Mouse (Mus musculus) right cerebral cortex, adult 18-20 months (tissue): ENCODE data around the gene Nckap5.

Experiments
- DNase-seq: peaks from one replicate; pipeline ENCODE4 v3.0.0; 2022; ENCODE audit warnings: mixed read lengths

The Nckap5 gene

DNA sequence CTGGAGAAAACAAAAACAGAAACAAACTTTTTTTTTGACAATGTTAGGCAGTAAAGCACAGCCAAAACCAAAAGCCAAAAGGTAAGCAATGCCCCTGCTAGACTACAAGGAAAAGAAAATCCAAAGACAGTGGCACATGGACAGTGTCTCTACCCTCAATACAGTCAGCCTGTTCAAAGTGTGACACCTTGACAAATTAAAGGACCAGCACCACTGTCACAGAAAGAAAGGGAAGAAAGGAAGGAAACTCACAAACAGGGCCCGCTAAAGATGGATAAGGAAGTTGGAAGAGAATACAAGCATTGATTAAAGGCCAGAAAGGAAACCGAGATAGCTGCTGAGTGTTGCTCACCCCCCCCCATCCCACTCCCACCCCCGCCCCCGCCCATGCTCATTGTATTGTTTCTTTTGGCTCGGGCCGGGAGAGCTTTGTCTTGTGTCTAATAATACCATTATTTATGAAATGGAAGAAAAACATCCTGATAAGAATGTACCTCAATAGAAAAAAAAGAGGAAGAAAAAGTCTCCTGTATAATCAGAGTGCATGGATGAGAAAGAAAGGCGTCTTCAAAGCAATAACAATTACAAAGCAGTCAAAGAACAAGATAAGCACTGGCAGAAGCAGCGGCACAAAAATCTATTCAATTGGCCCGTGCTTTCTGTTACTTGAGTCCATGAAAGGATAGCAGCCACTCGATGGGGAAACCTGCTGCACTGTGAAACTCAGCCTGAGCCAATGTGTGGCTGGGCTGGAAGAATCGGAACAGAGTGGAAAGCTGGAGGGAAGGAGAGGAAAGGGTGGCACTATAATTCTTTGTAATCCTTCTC, 368.9 kb downstream of the Nckap5 start:
- no peak for DNase-seq

DNA sequence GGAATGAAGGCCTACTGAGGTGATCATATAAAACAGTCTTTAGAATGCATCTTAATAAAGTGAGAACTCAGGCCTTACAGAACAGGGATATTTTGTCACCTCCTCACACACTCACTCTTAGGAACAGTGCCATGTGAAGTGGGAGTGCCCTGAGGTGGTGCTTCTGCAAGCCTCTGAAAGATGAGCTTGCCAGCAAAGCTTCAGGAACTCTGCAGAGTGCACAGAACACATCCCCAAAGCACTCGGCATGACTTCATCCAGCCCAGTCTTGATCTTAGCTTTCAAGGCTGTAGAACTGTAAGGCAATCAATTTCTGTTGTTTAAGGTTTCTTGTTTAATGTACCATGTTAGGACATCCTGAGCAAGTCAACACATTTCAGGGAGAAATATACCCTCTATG, 372.9 kb downstream of the Nckap5 start:
- no peak for DNase-seq

DNA sequence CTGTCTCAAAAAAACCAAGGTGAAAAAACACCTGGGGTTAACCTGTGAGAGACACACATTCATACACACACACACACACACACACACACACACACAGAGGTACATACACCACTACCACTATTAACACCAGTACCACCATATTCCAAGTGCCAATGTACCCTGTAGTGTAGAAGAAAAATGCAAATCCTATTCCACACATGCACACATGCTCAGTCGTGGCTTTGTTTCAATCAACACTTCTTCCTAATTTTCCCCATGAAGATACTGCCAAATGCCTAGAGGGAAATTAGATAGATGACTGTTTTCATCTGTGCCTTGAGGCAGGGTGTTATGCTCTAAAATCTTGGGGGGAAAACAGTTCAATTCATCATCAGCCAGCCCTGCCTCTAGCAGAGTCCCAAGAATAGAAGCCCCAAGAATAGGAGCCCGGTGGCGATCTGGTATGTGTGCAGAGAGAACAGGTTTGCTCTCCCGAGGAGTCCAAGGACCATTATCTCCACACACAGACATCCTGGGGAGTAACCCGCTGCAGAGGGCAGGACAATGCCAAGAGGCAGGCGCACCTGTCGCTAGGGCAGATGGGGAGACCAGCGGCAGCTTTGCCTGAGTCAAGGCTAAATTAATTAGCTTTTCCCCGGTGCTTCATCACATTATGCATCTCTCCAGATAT, 376.0 kb downstream of the Nckap5 start:
- no peak for DNase-seq

DNA sequence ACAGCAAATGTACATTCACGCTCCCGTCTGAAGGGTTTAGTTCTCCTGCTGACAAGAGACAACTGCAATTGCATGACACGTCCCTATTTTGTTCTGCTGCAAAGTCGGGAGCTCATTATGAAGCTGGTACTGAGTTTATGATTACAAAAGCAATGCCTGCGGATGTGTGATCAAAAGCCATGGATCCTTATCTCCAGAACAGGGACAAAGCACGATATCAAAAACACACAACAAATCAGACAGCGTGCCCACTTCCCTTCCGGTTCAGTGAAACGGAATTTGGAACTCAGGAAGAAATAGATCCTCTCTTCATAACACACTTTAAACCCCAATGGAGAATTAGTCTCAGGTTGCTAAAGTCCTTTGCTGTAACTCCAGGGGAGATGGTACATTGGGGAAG, 379.1 kb downstream of the Nckap5 start:
- no peak for DNase-seq

DNA sequence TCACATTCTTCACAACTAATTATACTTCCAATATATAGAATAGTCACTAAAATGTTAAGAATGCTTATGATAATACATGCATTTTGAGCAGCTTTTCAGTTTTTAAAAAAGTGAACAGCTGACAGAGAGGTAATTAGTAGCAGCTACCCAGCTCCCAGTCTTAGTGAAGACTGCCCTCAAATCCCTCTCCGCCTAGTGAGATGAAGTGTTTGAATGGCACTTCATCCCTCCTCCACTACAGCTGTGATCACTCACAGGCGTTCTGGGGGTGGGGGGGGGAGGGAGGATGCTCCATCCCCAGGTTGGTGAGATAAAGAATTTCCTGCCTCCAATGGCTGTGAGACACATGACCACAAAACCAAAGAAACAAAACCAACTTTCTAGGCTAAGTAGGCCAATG, 381.2 kb downstream of the Nckap5 start:
- no peak for DNase-seq

DNA sequence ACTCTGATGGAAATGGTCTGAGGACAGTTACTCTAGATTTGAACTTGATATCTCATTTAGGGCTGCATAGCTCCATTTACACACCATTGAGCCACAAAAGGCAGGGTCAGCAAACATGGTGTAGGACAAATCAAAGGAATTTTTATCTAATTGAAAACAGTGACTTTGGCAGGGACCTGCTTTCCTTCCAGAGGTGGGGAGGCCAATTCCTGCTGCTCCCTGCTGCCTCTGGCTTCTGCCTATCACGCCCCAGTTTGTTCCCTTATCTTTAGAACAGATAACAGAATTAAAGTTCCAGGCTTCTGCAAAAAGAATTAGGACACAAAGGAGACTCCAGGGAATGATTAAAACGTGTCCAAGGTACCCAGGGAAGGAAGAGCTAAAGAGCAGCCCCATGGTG, 386.7 kb downstream of the Nckap5 start:
- no peak for DNase-seq

DNA sequence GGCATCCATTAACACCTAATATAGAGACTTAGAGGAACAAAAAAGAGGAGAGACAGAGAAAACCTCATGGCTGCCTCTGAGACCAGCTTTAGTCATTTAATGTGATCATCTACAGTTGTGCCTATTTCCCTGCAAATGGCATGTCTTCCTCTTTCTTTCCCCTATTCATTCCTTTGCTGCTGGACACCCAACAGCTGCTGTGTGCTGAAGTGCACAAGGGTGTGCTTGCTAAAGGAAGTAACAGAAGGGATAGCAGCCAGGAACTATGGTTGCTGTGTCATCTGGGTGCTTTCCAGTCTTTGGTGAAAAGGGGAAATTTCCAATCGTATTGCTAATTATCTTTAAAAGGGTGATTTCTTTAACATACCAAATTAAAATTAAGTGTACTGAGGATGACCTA, 387.9 kb downstream of the Nckap5 start:
- no peak for DNase-seq

DNA sequence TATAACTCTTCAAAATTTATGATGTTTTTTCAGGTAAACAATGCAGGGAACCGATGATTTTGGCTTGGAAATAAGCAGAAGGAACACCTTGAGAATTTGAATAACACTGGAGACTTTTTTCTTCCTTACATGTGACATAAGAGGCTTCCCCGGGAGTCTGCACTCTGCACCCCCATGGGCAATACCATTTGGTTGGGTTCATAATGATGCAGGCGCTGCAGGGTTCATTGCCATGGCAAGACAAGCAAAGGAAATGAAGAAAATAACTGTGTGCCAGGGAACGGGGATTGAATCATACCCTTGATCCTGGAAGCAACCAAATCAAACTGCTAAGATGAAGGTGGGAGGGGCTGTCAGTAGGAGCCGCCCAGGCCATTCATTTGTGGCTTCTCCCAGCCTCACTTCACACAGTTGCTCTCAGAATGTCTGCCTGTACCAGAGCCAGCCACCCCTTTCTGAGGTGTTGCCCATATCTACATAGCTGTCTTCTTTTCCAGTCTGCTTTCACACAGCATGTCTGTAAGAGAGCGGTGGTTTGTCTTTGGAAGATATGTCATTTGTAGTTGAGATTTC, 392.5 kb downstream of the Nckap5 start:
- no peak for DNase-seq

DNA sequence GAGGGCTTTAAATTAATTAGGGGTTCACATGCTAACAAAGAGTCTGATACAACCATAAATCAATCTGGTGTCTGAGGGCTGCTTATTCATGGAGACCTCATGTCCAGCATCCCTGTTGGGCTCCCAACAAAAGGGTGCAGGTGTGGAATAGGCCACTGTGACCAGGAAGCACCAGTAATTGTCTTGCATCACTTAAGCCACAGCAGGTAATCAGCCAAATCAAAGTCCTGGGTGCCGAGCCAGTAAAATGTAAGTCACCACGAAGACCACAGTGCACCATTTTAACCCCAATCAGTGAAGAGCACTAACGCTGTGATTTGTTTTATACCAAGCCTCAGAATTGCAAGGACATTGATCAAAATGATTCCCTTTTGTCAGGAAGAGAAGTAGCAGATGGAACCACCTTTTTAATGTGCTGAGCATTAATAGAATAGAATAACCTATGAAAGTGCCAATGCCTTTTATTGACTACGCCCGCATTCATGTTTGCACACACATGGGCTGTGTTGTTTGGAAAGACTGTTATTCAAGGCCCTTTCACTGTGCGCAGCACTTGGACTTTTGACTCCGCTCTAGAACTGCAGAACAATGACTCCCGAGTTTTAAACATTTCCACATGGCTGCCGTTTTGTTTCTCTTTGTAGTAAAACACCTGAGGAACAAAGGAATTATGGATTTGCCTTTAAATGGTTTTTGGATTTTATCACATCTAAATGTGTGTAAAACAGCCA, 393.5 kb downstream of the Nckap5 start:
- DNase-seq: no peak

DNA sequence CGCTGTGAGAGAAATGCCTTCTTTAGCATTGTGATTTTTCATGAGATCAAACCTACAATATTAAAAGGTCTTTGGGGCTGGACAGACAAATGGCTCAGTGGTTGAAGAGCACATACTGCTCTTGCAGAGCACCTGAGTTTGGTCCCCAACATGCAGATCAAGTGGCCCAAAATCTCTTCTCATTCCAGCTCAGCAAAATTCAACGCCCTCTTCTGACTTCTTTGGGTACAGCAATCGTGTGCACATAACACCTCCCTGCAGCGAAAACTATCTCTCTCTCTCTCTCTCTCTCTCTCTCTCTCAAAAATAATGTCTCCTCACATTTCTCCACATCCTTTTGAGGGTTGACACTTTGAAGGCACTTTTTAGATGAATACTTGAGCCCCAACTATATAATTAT, 398.3 kb downstream of the Nckap5 start:
- no peak for DNase-seq

DNA sequence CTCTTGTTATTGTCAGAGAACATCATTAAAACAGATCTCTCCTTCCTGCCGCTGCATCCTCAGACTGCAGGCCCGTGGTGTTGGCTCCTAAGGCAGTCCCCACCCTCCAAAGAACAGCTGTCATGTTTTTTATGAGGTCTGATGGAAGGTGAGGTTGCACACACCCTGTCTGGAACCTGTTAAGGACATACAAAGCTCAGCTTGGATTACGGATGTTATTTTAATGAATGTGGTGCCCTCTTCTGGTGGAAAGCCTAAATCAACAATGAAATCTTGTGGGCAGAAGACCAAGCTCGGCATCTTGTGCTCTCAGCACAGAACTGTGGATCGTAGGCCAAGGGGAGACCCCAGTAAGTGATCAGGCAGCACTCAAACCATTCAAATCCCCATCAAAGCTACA, 399.0 kb downstream of the Nckap5 start:
- DNase-seq: peak; percentile 68

DNA sequence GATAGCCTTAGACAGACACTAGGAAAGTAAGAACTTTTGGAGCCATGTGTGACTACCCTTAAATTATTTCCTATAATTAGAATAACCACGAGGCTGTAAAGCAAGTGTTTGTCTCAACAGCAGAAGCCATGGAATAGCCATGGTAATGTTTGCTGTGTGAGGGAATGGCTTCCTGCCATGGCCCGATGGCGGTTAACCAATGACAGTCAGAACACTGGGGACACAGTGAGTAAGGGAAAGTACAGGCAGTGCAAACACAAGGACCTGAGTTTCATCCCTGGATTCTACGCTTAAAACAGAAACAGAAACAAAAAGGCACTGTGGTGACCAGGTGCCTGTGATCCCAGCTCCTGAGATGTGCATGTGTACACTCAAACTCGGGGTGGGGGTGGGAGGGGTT, 419.2 kb downstream of the Nckap5 start:
- DNase-seq: no peak

DNA sequence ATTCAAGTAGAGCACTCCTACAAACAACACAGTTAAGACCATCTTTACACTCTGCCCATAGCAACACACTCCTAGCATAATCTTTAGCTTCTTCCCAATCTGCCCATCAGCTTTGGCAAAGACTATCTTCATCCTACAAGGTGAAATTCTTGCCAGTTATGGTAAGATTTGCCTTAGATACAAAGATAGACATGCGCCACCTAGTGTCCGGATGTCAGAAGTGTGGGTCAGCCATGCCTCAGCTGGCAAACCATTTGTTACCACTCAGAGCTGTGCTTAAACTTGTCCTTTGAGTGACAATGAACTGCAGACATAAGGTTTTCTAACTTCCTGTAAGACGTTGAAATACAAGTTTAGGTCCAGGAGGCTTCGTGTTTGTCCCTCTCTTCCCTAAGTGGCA, 422.7 kb downstream of the Nckap5 start:
- no peak for DNase-seq

DNA sequence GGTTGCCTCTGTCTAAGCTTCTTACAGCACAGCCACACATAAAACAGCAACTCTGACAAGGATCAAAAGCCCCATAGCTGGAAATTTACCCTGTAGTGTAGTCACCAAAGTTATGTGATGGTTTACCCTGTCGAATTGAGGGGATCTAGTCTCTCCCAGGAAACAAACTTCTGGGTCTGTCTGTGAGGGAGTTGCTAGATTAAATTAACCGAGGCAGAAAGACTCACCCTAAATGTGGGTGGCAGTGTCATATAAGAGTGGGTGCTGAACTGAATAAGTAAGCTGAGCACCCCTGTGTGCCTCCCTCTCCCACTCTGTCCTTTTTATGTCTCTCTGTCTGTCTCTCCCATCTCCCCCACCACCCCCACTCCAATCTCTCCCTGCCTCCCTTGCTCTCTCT, 425.1 kb downstream of the Nckap5 start:
- DNase-seq: peak; percentile 7

DNA sequence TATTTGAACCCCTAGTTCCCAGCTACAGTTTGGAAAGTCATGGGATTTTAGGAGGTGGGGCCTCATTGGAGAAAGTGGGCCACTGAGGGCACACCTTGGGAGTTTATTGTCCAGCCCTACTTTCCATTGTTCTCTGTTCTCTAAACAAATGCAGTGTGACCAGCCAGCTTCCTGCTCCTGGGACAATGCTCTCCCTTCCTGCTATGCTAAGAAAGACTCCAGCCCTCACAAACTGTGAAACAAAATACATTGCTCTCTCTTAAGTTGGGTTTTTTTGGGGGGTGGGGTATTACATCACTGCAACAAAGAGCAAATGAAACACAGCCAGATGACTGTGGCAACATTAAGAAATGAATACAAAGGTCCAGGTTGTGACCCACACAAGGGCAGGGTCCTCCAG, 426.6 kb downstream of the Nckap5 start:
- DNase-seq: no peak

DNA sequence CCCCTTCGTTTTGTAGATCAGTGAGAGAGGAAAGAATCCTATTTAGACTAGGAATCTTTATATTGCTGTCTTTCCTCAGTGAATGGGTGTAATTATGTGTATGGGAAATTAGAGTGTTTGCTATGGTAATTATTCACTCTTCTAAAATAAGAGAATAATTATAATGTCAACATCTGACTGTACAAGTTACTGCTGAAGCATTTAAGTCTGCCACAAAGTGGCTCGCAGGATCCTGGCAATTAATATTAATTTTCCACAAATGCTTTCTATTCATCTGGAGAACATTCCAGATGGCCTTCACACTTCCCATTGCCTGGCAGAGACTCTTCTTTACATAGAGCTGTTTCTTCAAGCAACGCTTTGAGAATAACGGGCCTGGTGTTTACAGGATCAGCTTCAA, 439.4 kb downstream of the Nckap5 start:
- DNase-seq: no peak

DNA sequence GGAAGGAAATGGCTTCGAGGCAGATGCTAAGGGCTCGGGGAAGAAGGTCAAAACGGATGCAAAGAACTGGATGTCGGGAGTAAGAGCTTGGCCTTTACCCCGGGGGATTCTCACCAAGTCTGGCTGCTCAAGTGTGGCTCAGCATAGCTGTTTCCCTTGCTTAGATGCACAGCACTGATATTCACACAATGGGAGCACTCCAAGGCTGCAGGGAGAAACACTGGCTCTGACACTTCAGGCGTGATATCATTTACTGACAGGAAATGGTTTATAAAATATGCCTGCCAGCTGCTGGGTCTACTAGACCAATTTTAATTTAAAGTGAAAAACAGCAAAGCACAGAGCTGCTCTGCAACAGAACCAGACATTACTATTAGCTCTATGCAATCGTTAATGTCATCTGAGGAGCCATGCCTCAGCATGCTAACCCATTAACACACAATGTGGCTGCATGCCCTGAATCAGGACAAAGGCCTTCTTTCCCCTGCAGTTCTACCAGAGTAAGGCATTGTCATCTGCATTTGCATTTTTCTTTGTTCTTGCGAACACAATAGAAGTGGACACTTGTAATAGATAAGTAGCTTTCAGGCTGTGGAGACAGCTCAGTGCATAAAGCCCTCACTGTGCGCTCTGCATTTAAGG, 453.1 kb downstream of the Nckap5 start:
- peak; percentile 4 for DNase-seq

DNA sequence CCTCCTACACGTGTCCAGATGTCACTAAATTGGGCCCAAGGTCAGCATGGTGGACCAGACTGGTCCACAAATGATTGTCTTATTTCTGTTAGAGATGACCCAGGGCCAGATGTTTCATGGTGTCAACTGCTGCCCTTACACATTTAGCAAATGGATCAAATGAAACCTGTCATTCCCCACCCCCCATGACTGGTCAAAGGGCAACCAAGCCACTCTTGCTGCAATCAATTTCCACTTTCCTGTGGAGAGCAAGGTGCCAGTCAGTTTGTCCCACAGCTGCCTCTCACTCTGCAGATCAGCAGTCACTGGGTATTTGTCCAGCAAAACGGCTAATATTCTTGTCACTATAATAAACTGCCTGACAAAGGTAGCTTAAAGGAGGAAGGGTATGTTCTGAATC, 463.9 kb downstream of the Nckap5 start:
- DNase-seq: no peak

DNA sequence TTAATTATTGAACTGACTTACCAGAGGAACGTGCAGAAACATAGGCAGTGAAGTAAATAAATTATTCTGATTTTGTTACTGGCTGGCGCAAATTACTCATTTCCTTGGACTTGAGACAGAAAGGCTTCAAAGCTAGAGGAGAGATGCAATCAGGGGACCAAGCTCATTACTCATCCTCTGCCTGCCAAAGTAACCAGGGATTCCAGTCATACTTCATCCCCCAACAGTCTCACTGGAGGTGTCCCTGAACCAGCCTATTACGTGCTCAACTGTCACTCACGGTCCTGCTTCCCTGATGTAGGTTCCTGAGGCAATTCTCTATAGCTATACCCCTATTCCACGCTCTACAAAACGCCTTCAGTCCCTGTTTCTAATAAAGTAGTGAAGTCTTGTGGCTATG, 466.0 kb downstream of the Nckap5 start:
- no peak for DNase-seq

DNA sequence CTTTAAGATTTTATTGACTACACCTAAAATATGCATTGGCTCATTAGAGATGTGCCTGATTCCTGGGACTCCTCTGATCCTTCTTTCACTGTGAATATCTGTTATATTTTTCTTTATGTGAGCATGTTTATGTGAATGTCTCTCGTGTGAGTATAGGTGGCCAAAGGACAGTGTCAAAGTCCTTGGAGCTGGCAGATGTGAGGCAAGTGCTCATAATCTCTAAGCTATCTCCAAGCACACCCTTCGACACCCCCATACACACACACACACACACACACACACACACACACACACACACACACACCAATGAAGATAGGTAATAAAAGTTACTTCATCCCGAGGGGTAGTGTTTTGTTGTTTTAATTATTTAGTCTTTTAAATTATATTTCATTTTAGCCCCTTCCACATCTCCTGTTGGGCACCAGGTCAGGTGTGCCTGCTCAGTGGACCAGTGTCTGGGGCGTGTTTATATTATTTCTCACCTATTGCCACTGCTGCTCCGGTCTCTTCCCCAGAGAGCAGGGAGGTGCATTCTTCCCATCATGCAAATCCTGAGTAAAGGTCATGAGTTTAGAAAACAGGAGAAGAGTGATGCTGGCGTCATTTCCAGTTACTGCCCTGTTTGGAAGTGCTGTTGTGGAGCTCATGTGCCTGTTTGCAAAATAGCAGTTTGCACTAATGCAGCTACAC, 469.9 kb downstream of the Nckap5 start:
- DNase-seq: no peak

DNA sequence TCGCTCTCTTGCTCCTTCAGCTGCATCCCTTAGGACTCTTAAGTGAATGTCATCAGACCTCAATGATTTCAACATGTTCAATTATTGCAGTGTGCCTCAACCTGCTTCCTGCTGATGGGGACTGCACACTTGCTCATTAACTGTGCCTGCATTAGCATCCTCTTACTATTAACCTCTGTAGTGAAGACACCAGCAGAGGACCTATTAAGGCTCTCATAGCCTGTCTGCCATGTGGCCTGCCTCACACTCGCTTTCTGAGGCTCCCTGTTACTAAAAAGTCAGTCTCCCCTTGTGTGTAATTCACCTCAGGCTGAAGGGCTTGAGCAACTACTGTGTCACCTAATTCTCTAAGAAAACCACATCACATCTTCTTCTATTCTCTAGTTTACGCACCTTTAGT, 470.5 kb downstream of the Nckap5 start:
- DNase-seq: no peak

DNA sequence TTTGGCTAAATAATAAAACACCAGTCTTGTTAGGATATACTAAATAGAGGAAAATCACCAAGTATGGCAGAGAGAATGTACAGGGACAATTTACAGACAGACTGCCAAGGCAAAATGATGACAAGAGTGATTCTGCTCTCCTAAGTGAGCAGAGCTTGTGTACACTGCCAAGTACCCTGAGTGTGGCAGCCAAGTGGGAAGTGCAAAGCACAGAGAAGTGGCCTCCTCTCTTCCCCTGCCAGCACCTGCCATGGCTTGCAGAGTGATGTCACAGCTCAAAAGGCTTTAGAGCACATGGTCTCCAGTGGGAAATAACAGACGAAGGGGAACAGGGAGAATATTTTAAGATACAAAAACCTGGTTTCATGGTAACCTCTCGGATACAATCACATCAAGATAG, 488.8 kb downstream of the Nckap5 start:
- DNase-seq: no peak

DNA sequence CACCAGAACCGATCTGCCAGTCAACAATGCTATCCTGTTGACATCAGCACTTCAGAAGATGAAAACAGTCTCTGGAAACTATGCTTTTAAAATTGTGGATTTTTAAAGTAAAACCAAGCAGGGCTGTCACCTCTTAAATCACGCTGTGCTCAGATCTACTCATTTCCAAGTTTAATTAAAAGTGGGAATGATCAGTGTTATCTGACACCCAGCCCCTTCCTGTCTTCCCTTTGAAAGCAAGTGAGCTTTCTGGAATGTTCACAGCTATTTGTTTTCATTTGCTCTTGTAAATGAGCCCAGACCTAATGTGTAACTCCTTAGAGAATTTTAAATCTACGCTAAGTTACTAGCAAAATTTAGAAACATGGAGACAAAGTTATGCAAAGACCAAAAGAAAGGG, 491.3 kb downstream of the Nckap5 start:
- no peak for DNase-seq
